In the genomic region with DNA sequence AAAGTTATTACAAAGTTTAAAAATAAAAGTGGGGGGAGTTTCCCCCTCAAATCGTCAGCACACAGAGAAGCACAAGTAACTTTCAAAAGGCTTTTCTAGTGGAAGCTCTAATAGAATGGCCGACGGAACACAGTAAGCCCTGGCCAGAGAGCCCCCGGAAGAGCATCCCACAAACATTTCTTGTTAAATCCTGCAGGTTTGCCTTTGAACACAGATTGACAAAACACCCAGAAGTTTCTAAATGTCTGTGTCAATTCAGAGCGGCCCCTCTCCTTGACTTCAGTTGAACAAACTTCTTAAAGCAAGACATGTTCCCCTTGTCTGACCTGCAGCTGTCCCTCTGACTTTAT, we compare ENCODE assay signal across 9 mouse cellular contexts. TPM values are rescaled to one million over a fixed set of nuclear protein-coding genes. Genes with fewer than 3 reads are reported as not detected.
DNase-seq lines count a peak whose midpoint lies in the region; ATAC-seq and TF ChIP-seq lines count a peak whose summit lies in the region.
"Had no signal": no experiment of that assay in that cellular context is flagged by ENCODE, and none has a peak within 500 bp of the region (broad histone marks: within the 10 kb centered on the region; RNA-seq: fewer than 3 reads in every experiment).

No protein-coding gene starts in this region.

- peak overlapping the region; percentile 21; the same call in 1 of the 2 replicates for H3K4me3 ChIP-seq in ES-Bruce4 (ENCODE audit: low read depth, low read length)
- H3K4me3 ChIP-seq in heart, embryonic 16.5 days (ENCODE audit: low read length): peak overlapping the region; percentile 69
- H3K4me3 ChIP-seq in liver, embryonic 16.5 days (ENCODE audit: low read depth, low read length): peak overlapping the region; percentile 38

- no peak for TF ChIP-seq EP300 in ES-Bruce4 (IDR thresholded peaks at IDR 0.05; ENCODE audit: insufficient read depth, low read depth, low read length)

- peak overlapping the region; percentile 89 for H3K4me2 ChIP-seq in heart, embryonic 16.5 days (ENCODE audit: low read depth, low read length)
- peak overlapping the region; percentile 46 for H3K4me2 ChIP-seq in liver, embryonic 16.5 days (ENCODE audit: low read depth, low read length)

- H3K4me1 ChIP-seq in ES-Bruce4 (ENCODE audit: control insufficient read depth, insufficient read depth, low read length): no peaks in the 10 kb centered on the region
- peaks cover 18% of the 10 kb centered on the region for H3K4me1 ChIP-seq in heart, embryonic 16.5 days (ENCODE audit: control insufficient read depth, insufficient read depth, low read length)
- H3K4me1 ChIP-seq in liver, embryonic 16.5 days (ENCODE audit: control insufficient read depth, low read depth, low read length): no peaks in the 10 kb centered on the region

- intact Hi-C loops in heart, postnatal 25 days (cut with DNase I): loop anchor here (5.0 kb wide), 1 partner anchor 58 kb away; no protein-coding TSS in a partner anchor

- DNase-seq in heart, adult 18-20 months: peak; percentile 23 to 71
- DNase-seq in heart, postnatal 25 days (ENCODE audit: low spot score): no peak
- DNase-seq in right cerebral cortex, postnatal 14 days: no peak
- DNase-seq: thymus, postnatal 14 days had no signal

- H3K27ac ChIP-seq in ES-Bruce4 (ENCODE audit: insufficient read depth, low read length): no peak overlapping the region
- peak overlapping the region; percentile 90 for H3K27ac ChIP-seq in heart, embryonic 16.5 days (ENCODE audit: low read length)
- H3K27ac ChIP-seq in liver, embryonic 16.5 days (ENCODE audit: low read length): no peak overlapping the region

- H3K36me3 ChIP-seq in ES-Bruce4 (ENCODE audit: control insufficient read depth, insufficient read depth, low read length, poor library complexity, severe bottlenecking): no peaks in the 10 kb centered on the region
- H3K36me3 ChIP-seq in heart, embryonic 16.5 days (ENCODE audit: control insufficient read depth, insufficient read depth): peaks cover 4% of the 10 kb centered on the region; the same call in 1 of the 2 replicates
- H3K36me3 ChIP-seq in liver, embryonic 16.5 days (ENCODE audit: control insufficient read depth, insufficient read depth): no peaks in the 10 kb centered on the region

- 1% methylated on average over 5 of the region's 5 CpGs for WGBS in heart, embryonic 16.5 days
- WGBS in liver, embryonic 16.5 days (ENCODE audit: insufficient replicate concordance): 1% methylated on average over 5 of the region's 5 CpGs

- H3K9ac ChIP-seq in ES-Bruce4 (ENCODE audit: low read depth, poor library complexity, severe bottlenecking): no peak overlapping the region
- peak overlapping the region; percentile 100 for H3K9ac ChIP-seq in heart, embryonic 16.5 days (ENCODE audit: low read length)
- H3K9ac ChIP-seq in liver, embryonic 16.5 days (ENCODE audit: low read depth, low read length): no peak overlapping the region

- no peaks in the 10 kb centered on the region for H3K9me3 ChIP-seq in ES-Bruce4 (replicated peaks; ENCODE audit: control insufficient read depth, insufficient read depth, low read length, poor library complexity, severe bottlenecking)
- H3K9me3 ChIP-seq in heart, embryonic 16.5 days (replicated peaks; ENCODE audit: control insufficient read depth, low read length): no peaks in the 10 kb centered on the region
- H3K9me3 ChIP-seq in liver, embryonic 16.5 days (replicated peaks; ENCODE audit: control insufficient read depth, low read length): no peaks in the 10 kb centered on the region

- no peak for TF ChIP-seq POLR2A in ES-Bruce4 (IDR thresholded peaks at IDR 0.05; ENCODE audit: insufficient read depth, low read length)

- TF ChIP-seq CTCF in ES-Bruce4 (IDR thresholded peaks at IDR 0.05; ENCODE audit: low read depth, low read length): no peak

- H3K27me3 ChIP-seq in ES-Bruce4 (ENCODE audit: control insufficient read depth, insufficient read depth, low read length, poor library complexity, severe bottlenecking): peaks cover 40% of the 10 kb centered on the region
- no peaks in the 10 kb centered on the region for H3K27me3 ChIP-seq in heart, embryonic 16.5 days (ENCODE audit: control insufficient read depth, insufficient read depth, low read length)
- peaks cover 66% of the 10 kb centered on the region for H3K27me3 ChIP-seq in liver, embryonic 16.5 days (ENCODE audit: control insufficient read depth, insufficient read depth, low read depth, low read length)

- ATAC-seq in heart, embryonic 16.5 days (replicated peaks; ENCODE audit: extremely low read depth, insufficient read depth, low FRiP score): no peak
- ATAC-seq in liver, embryonic 16.5 days (ENCODE audit: low read depth): no peak
- no peak for ATAC-seq in megakaryocyte progenitor cell, adult 5-6 weeks (replicated peaks; ENCODE audit: poor library complexity)
- ATAC-seq in inflammation-experienced regulatory T-cells, adult 6 months: no peak

RNA-seq across cellular contexts. Expression of a gene that starts 3.4 kb away (rescaled TPM):
- 10 to 100 TPM; 25.0 to 25.2 TPM for total RNA-seq in heart, adult 18-20 months (2021)
- 10 to 100 TPM; 26.5 to 31.4 TPM for total RNA-seq in heart, postnatal 25 days (2021)
- polyA plus RNA-seq in ES-Bruce4 (2011; ENCODE audit: insufficient read depth, insufficient read length, low read depth, missing spikeins): 2.1 and 2.3 TPM in 2 replicates
- 59.8 and 61.6 TPM in 2 replicates for polyA plus RNA-seq in heart, embryonic 16.5 days (2015; fragmentation: Nextera tagmentation; extraction: Ambion mirVana)
- polyA plus RNA-seq in liver, embryonic 16.5 days (2015; fragmentation: Nextera tagmentation; extraction: Ambion mirVana): 8.0 and 8.5 TPM in 2 replicates
- total RNA-seq in megakaryocyte progenitor cell, adult 5-6 weeks (2015): 12.7 and 24.6 TPM in 2 replicates
- 13.0 and 26.3 TPM in 2 replicates for total RNA-seq in megakaryocyte progenitor cell, adult 5-6 weeks (2017)
- polyA plus RNA-seq in inflammation-experienced regulatory T-cells, adult 6 months (2017; shearing (Covaris generic)): under 1 TPM in 2 of 3 experiments, not detected in 1; 0.10 to 0.13 TPM

Comparison
In these comparisons a context has a peak if more than half of its experiments do, and no peak if none do; other contexts are left out.
1. DNase-seq: peak in heart, adult 18-20 months (2 of 2); none in heart, postnatal 25 days (single experiment) and right cerebral cortex, postnatal 14 days (single experiment).
2. Peak in every context shown above with its lines, with median percentiles within 50 percentile points of each other: H3K4me3 ChIP-seq.